Mouse (Mus musculus): ENCODE results near the gene Aox3. TPM values are rescaled to one million over a fixed set of nuclear protein-coding genes. Genes with fewer than 3 reads are reported as not detected.

Gene Aox3
- polyA plus RNA-seq, 1 experiment from 2014 or later, result 3.5 TPM

GRCm38 (mm10) chr1:58169893-58170292, 57.0 kb downstream of the Aox3 start:
- Histone ChIP-seq H3K4me2 (replicated peaks; ENCODE audit: low read depth, low read length) (no peak overlapping the region), H3K9ac (replicated peaks; ENCODE audit: low read length) (no peak overlapping the region), H3K36me3 (ENCODE audit: insufficient read depth, low read length) (no peaks in the 10 kb centered on the region), H3K4me1 (ENCODE audit: insufficient read depth, low read length) (no peaks in the 10 kb centered on the region), H3K27me3 (ENCODE audit: insufficient read depth, low read length) (no peaks in the 10 kb centered on the region), H3K27ac (ENCODE audit: low read length) (no peak overlapping the region), H3K9me3 (ENCODE audit: low read length) (no peaks in the 10 kb centered on the region), H3K4me3 (ENCODE audit: low read length) (no peak overlapping the region)
- WGBS, result 70% methylated on average over 6 of the region's 6 CpGs
- no peak for ATAC-seq (ENCODE audit: low FRiP score, low TSS enrichment)

- ATAC-seq (ENCODE audit: low FRiP score, low TSS enrichment), result no peak
- 64% methylated on average over 5 of the region's 5 CpGs for WGBS
- no peak overlapping the region for H3K27ac ChIP-seq (ENCODE audit: low read length)
These were observed 75.7 kb downstream of the Aox3 start for GRCm38 (mm10) chr1:58188514-58189175.

GRCm38 (mm10) chr1:58194317-58194716, 81.4 kb downstream of the Aox3 start:
- Histone ChIP-seq H3K27me3 (ENCODE audit: insufficient read depth, low read length) (no peaks in the 10 kb centered on the region), H3K9me3 (ENCODE audit: low read length) (no peaks in the 10 kb centered on the region), H3K27ac (ENCODE audit: low read length) (no peak overlapping the region), H3K4me2 (replicated peaks; ENCODE audit: low read depth, low read length) (no peak overlapping the region), H3K9ac (replicated peaks; ENCODE audit: low read length) (no peak overlapping the region), H3K4me3 (ENCODE audit: low read length) (no peak overlapping the region), H3K4me1 (ENCODE audit: insufficient read depth, low read length) (no peaks in the 10 kb centered on the region), H3K36me3 (ENCODE audit: insufficient read depth, low read length) (no peaks in the 10 kb centered on the region)
- no peak for ATAC-seq (ENCODE audit: low FRiP score, low TSS enrichment)
- 75% methylated on average over 12 of the region's 12 CpGs for WGBS

More at GRCm38 (mm10) chr1:58188514-58189175, 75.7 kb downstream of the Aox3 start:
- Histone ChIP-seq H3K9me3 (ENCODE audit: low read length) (no peaks in the 10 kb centered on the region), H3K9ac (replicated peaks; ENCODE audit: low read length) (no peak overlapping the region), H3K27me3 (ENCODE audit: insufficient read depth, low read length) (no peaks in the 10 kb centered on the region), H3K36me3 (ENCODE audit: insufficient read depth, low read length) (no peaks in the 10 kb centered on the region), H3K4me2 (replicated peaks; ENCODE audit: low read depth, low read length) (no peak overlapping the region), H3K4me1 (ENCODE audit: insufficient read depth, low read length) (no peaks in the 10 kb centered on the region), H3K4me3 (ENCODE audit: low read length) (no peak overlapping the region)

- Histone ChIP-seq H3K4me1 (ENCODE audit: insufficient read depth, low read length) (no peaks in the 10 kb centered on the region), H3K36me3 (ENCODE audit: insufficient read depth, low read length) (no peaks in the 10 kb centered on the region), H3K9me3 (ENCODE audit: low read length) (no peaks in the 10 kb centered on the region), H3K27me3 (ENCODE audit: insufficient read depth, low read length) (no peaks in the 10 kb centered on the region), H3K4me2 (replicated peaks; ENCODE audit: low read depth, low read length) (no peak overlapping the region), H3K4me3 (ENCODE audit: low read length) (no peak overlapping the region), H3K9ac (replicated peaks; ENCODE audit: low read length) (no peak overlapping the region), H3K27ac (ENCODE audit: low read length) (no peak overlapping the region)
- 79% methylated on average over 3 of the region's 3 CpGs for WGBS
- no peak for ATAC-seq (ENCODE audit: low FRiP score, low TSS enrichment)
These were observed 82.1 kb downstream of the Aox3 start for GRCm38 (mm10) chr1:58194988-58195387.

GRCm38 (mm10) chr1:58195541-58195940, 82.6 kb downstream of the Aox3 start:
- peak overlapping the region; percentile 25; the same call in 1 of the 2 replicates for H3K4me2 ChIP-seq (replicated peaks; ENCODE audit: low read depth, low read length)
- no peak overlapping the region for H3K27ac ChIP-seq (ENCODE audit: low read length)
- H3K4me1 ChIP-seq (ENCODE audit: insufficient read depth, low read length), result no peaks in the 10 kb centered on the region
- ATAC-seq (ENCODE audit: low FRiP score, low TSS enrichment), result no peak
- no peak overlapping the region for H3K4me3 ChIP-seq (ENCODE audit: low read length)
- H3K9me3 ChIP-seq (ENCODE audit: low read length), result no peaks in the 10 kb centered on the region
- H3K36me3 ChIP-seq (ENCODE audit: insufficient read depth, low read length), result no peaks in the 10 kb centered on the region
- WGBS, result 24% methylated on average over 10 of the region's 10 CpGs
- H3K9ac ChIP-seq (replicated peaks; ENCODE audit: low read length), result no peak overlapping the region
- no peaks in the 10 kb centered on the region for H3K27me3 ChIP-seq (ENCODE audit: insufficient read depth, low read length)

GRCm38 (mm10) chr1:58197023-58197422, 84.1 kb downstream of the Aox3 start:
- Histone ChIP-seq H3K4me3 (ENCODE audit: low read length) (no peak overlapping the region), H3K36me3 (ENCODE audit: insufficient read depth, low read length) (no peaks in the 10 kb centered on the region), H3K27me3 (ENCODE audit: insufficient read depth, low read length) (no peaks in the 10 kb centered on the region), H3K4me1 (ENCODE audit: insufficient read depth, low read length) (no peaks in the 10 kb centered on the region), H3K4me2 (replicated peaks; ENCODE audit: low read depth, low read length) (0 out of 2 replicates have a peak overlapping the region, but pooled peaks have one; percentile 1), H3K9me3 (ENCODE audit: low read length) (no peaks in the 10 kb centered on the region), H3K27ac (ENCODE audit: low read length) (no peak overlapping the region), H3K9ac (replicated peaks; ENCODE audit: low read length) (no peak overlapping the region)
- peak; percentile 67; the same call in 1 of the 2 replicates for ATAC-seq (ENCODE audit: low FRiP score, low TSS enrichment)
- 20% methylated on average over 9 of the region's 9 CpGs for WGBS

GRCm38 (mm10) chr1:58198386-58198785, 85.5 kb downstream of the Aox3 start:
- no peak overlapping the region for H3K4me2 ChIP-seq (replicated peaks; ENCODE audit: low read depth, low read length)
- no peak overlapping the region for H3K9ac ChIP-seq (replicated peaks; ENCODE audit: low read length)
- 79% methylated on average over 4 of the region's 4 CpGs for WGBS
- H3K36me3 ChIP-seq (ENCODE audit: insufficient read depth, low read length), result no peaks in the 10 kb centered on the region
- no peaks in the 10 kb centered on the region for H3K9me3 ChIP-seq (ENCODE audit: low read length)
- no peaks in the 10 kb centered on the region for H3K4me1 ChIP-seq (ENCODE audit: insufficient read depth, low read length)
- H3K27ac ChIP-seq (ENCODE audit: low read length), result no peak overlapping the region
- no peaks in the 10 kb centered on the region for H3K27me3 ChIP-seq (ENCODE audit: insufficient read depth, low read length)
- H3K4me3 ChIP-seq (ENCODE audit: low read length), result no peak overlapping the region
- ATAC-seq (ENCODE audit: low FRiP score, low TSS enrichment), result no peak

GRCm38 (mm10) chr1:58210203-58210602, 97.3 kb downstream of the Aox3 start, which contains the start of gene Aox4:
Gene Aox4 (plus strand): TSS chr1:58210397.
- Histone ChIP-seq H3K9ac (replicated peaks; ENCODE audit: low read length) (no peak within 1 kb of the TSS), H3K36me3 (ENCODE audit: insufficient read depth, low read length) (no peaks in the 10 kb centered on the region), H3K4me2 (replicated peaks; ENCODE audit: low read depth, low read length) (no peak within 1 kb of the TSS), H3K27ac (ENCODE audit: low read length) (no peak within 1 kb of the TSS), H3K27me3 (ENCODE audit: insufficient read depth, low read length) (no peaks in the 10 kb centered on the region), H3K4me3 (ENCODE audit: low read length) (no peak within 1 kb of the TSS), H3K9me3 (ENCODE audit: low read length) (peaks cover 2% of the 10 kb centered on the region; the same call in 1 of the 2 replicates), H3K4me1 (ENCODE audit: insufficient read depth, low read length) (no peaks in the 10 kb centered on the region)
- 55% methylated on average over 17 of the region's 17 CpGs for WGBS
- ATAC-seq (ENCODE audit: low FRiP score, low TSS enrichment), result no peak

- 73% methylated on average over 7 of the region's 7 CpGs for WGBS
- Histone ChIP-seq H3K27ac (ENCODE audit: low read length) (no peak overlapping the region), H3K4me3 (ENCODE audit: low read length) (no peak overlapping the region), H3K9ac (replicated peaks; ENCODE audit: low read length) (no peak overlapping the region), H3K4me2 (replicated peaks; ENCODE audit: low read depth, low read length) (no peak overlapping the region), H3K27me3 (ENCODE audit: insufficient read depth, low read length) (no peaks in the 10 kb centered on the region), H3K4me1 (ENCODE audit: insufficient read depth, low read length) (no peaks in the 10 kb centered on the region), H3K36me3 (ENCODE audit: insufficient read depth, low read length) (no peaks in the 10 kb centered on the region), H3K9me3 (ENCODE audit: low read length) (peaks cover 5% of the 10 kb centered on the region; the same call in 1 of the 2 replicates)
- ATAC-seq (ENCODE audit: low FRiP score, low TSS enrichment), result no peak
These were observed 99.9 kb downstream of the Aox3 start for GRCm38 (mm10) chr1:58212805-58213204.

- H3K27ac ChIP-seq (ENCODE audit: low read length), result no peak overlapping the region
- peaks cover 5% of the 10 kb centered on the region; the same call in 1 of the 2 replicates for H3K9me3 ChIP-seq (ENCODE audit: low read length)
- H3K4me2 ChIP-seq (replicated peaks; ENCODE audit: low read depth, low read length), result no peak overlapping the region
- H3K27me3 ChIP-seq (ENCODE audit: insufficient read depth, low read length), result no peaks in the 10 kb centered on the region
- H3K36me3 ChIP-seq (ENCODE audit: insufficient read depth, low read length), result no peaks in the 10 kb centered on the region
- H3K4me1 ChIP-seq (ENCODE audit: insufficient read depth, low read length), result no peaks in the 10 kb centered on the region
- WGBS, result 78% methylated on average over 5 of the region's 5 CpGs
- no peak overlapping the region for H3K9ac ChIP-seq (replicated peaks; ENCODE audit: low read length)
- ATAC-seq (ENCODE audit: low FRiP score, low TSS enrichment), result no peak
- no peak overlapping the region for H3K4me3 ChIP-seq (ENCODE audit: low read length)
These were observed 100.9 kb downstream of the Aox3 start for GRCm38 (mm10) chr1:58213838-58214237.

Data from kidney, embryonic 16.5 days (tissue).